Mouse (Mus musculus) heart, postnatal 0 days (tissue): Measurements from ENCODE around the gene Gm20390.

ENCODE experiments used
- CTCF ChIP-seq: IDR thresholded peaks from 2 replicates; pipeline ENCODE4 v1.5.1; 2016; ENCODE audit warnings: antibody characterized with exemption, control low read depth, low read depth
- EP300 ChIP-seq: IDR thresholded peaks from 2 replicates; pipeline ENCODE4 v1.6.1; 2016; ENCODE audit warnings: antibody characterized with exemption, low read depth

- TF ChIP-seq CTCF (no peak), EP300 (no peak)
These were observed 2.7 kb downstream of the Gm20390 start for GRCm38 (mm10) chr11:93965391-93965790.
